Mouse (Mus musculus) left cerebral cortex, adult 18-20 months (tissue): Measurements from ENCODE around the gene Kri1. TPM values are rescaled to one million over a fixed set of nuclear protein-coding genes. Genes with fewer than 3 reads are reported as not detected.

Experiments used
- total RNA-seq, 2 experiments: library from RNA; stranded (reverse); gene quantifications; 2 replicates each; pipeline ENCODE4 v1.2.3; 2021

Gene Kri1
- total RNA-seq, 2 experiments from 2014 or later = 36.8 to 38.5 TPM

Other genes with a start within 250 kb of the Kri1 start
- gene Zglp1, start 220.9 kb downstream of the Kri1 start, total RNA-seq = not detected
- 1 to 10 TPM; 2.2 to 2.9 TPM for gene Gm49373, start 214.9 kb downstream of the Kri1 start, total RNA-seq
- gene Fdx1l, start 214.4 kb downstream of the Kri1 start, total RNA-seq = 10 to 100 TPM; 61.3 to 65.4 TPM
- gene Gm38431, start 196.0 kb downstream of the Kri1 start, total RNA-seq = 1 to 10 TPM; 1.6 to 1.8 TPM
- gene Raver1, start 196.0 kb downstream of the Kri1 start, total RNA-seq = 10 to 100 TPM; 25.3 to 28.0 TPM
- gene Tyk2, start 156.7 kb downstream of the Kri1 start, total RNA-seq = 10 to 100 TPM; 12.6 to 12.7 TPM
- gene Cdc37, start 138.0 kb downstream of the Kri1 start, total RNA-seq = 100 to 1,000 TPM; 153 to 154 TPM
- gene Pde4a, start 122.3 kb downstream of the Kri1 start, total RNA-seq = 10 to 100 TPM; 84.8 to 98.3 TPM
- gene Keap1, start 48.6 kb downstream of the Kri1 start, total RNA-seq = 10 to 100 TPM; 53.4 to 58.0 TPM
- gene S1pr5, start 39.5 kb downstream of the Kri1 start, total RNA-seq = 10 to 100 TPM in 1 of 2 experiments, 1 to 10 TPM in 1; 9.7 to 10.7 TPM
- 10 to 100 TPM; 46.4 to 49.9 TPM for gene Atg4d, start 22.7 kb downstream of the Kri1 start, total RNA-seq
- gene Cdkn2d, start 3.4 kb upstream of the Kri1 start, total RNA-seq = 10 to 100 TPM; 52.9 to 61.6 TPM
- 1 to 10 TPM; 1.6 TPM for gene Ap1m2, start 24.4 kb upstream of the Kri1 start, total RNA-seq
- gene Slc44a2, start 32.7 kb upstream of the Kri1 start, total RNA-seq = 10 to 100 TPM; 40.3 to 50.5 TPM
- 10 to 100 TPM; 79.2 to 81.4 TPM for gene Ilf3, start 79.9 kb upstream of the Kri1 start, total RNA-seq
- 10 to 100 TPM; 21.1 to 25.8 TPM for gene Qtrt1, start 123.9 kb upstream of the Kri1 start, total RNA-seq
- gene Dnm2, start 136.9 kb upstream of the Kri1 start, total RNA-seq = 10 to 100 TPM; 50.5 to 53.1 TPM
- 10 to 100 TPM; 12.9 to 13.7 TPM for gene Tmed1, start 222.3 kb upstream of the Kri1 start, total RNA-seq
- gene AB124611, start 238.2 kb upstream of the Kri1 start, total RNA-seq = under 1 TPM; 0.28 to 0.37 TPM